Mouse (Mus musculus): ENCODE measurements around the gene Cit.

Gene Cit

DNA sequence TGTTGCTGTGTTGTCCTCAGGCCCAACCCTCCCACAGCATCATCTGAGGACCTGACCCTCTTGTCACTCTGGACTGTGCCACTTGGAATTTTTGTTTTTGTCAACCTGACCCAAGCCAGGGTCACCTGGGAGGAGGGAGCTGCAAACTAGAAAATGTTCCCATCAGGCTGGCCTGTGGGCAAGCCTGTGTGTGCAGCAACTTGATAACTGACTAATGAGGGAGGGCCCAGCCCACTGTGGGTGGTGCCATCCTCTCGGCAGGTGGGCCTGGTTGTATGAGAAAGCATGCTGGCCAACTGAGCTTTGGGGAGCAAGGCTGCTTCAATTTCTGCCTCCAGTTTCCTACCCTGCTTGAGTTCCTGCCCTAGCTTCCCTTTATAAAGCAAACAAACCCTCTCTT, 113.3 kb downstream of the Cit start:
- no peak for DNase-seq (ENCODE audit: low read depth, low spot score)

DNA sequence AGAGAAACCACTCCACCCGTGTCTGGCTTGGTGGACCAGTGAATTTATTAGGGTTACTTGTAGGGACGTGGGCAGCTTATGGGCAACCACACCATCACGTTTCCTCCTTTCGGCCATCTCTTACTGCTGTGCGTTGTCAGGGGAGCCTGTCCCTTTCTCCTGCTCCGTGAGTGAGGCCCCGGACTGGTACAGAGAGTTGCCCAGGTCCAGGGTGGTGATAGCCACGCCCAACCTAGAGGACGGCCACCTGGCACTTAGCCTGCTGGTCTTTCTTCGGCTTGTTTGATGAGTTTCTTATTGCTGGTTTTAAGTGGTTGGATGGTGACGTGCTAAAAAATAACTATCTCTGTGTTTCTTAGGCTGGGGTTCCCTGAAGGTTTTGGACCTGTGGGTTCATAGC, 113.7 kb downstream of the Cit start:
- DNase-seq (ENCODE audit: low read depth, low spot score) = no peak

DNA sequence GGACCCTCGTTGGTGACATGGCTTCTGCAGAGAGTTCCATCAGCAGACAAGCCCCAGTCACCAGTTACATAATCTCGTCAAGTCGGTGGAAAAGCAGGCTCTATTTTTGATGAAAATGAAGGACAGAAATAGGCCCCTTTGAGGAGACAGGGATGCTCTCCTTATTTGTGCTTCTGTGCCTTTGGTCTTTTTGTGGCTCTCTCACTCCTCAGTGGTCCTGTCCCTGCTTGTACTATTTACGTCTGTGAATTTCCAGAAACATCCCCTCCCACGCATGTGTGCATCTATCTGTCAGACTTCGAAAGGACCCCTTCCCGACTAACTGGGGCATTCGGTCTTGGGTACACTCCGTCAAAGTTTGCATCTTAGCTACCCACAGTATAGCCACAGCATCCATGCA, 116.7 kb downstream of the Cit start:
- DNase-seq (ENCODE audit: low read depth, low spot score) = no peak

DNA sequence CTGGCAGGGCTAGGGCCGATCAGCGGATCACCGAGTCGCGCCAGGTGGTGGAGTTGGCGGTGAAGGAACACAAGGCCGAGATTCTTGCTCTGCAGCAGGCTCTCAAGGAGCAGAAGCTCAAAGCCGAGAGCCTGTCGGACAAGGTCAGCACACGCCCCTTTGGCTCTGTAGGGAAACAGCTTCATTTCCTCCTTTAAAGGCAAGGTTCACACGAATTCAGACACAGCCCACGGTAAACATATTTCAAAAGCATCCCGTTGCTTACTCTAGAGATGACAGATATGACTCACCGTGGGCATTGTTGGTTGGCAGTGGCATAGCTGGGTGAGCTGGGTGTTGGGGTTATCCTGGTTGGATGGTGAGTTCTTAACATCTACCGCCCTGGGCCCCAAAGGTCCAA, 126.2 kb downstream of the Cit start:
- DNase-seq (ENCODE audit: low read depth, low spot score) = no peak

DNA sequence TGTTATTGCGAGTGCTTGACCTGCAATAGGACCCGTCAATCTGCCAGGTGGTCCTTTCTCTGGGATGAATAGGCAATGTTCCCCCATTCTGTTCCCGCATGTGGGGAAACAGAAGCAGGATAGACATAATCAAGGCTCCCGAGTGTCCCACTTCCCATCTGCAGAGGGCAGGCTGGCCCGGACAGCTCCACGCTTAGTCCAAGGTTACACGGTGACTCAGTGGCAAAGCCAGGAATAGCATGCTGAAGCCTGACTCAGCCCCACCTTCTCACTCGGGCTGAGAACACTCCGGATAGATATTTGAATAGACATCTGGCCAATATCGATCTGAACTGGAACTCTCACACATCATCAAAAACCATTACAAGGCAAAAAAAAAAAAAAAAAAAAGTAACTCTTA, 130.6 kb downstream of the Cit start:
- no peak for DNase-seq (ENCODE audit: low read depth, low spot score)

DNA sequence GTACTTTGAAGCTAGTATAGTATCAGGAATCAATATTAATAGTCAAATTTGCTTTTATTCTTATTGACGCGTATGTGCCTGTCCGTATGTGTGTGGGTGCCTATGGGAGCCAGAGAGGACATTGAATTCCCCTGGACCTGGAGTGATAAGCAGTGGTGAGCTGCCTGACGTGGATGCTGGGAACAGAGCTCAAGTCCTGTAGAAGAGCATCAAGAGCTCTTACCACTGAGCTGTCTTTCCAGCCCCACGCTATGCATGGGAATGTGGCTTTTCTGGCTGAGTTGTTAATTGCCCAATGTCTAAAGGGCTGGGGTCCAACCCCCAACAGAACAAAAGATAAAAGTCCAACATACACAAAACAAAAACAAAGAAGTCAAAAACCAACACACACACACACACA, 131.4 kb downstream of the Cit start:
- no peak for DNase-seq (ENCODE audit: low read depth, low spot score)

DNA sequence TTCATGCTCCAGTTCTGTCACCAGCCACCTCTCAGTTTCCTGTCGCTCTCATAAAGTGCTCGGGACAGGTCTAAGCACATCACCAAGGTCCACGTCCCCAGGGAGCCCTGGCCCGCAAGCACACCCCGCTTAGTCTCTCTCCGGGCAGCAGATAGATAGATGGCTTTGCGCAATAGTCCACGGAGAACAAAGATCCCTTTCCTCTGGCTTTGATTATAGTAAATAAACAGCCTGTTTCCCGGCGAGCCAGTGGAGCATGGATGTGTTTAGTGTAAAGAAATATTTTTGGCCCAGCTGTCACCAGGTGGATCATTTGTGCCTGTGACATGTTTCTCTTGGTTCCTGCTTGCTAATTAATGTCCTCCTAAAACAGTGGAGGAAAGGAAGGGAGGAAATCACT, 132.2 kb downstream of the Cit start:
- no peak for DNase-seq (ENCODE audit: low read depth, low spot score)

DNA sequence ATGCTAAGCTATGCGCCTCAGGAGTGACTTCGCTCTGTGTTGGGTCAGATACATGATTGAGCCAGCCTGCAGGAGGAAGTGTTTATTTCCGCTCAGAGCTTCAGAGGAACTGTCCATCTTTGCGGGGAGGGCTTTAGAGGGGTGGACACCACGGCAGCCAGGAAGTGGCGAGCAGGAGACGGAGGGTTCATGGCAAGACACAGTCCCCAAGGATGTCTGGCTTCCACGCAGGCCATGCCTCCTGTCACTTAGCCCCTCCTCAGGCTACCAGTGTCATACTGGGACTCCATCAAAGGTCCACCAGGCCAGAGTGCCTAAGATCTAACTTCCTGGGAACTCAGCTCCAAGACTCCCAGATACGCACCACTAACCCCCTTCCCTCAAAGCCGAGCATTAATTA, 132.7 kb downstream of the Cit start:
- DNase-seq (ENCODE audit: low read depth, low spot score) = no peak

DNA sequence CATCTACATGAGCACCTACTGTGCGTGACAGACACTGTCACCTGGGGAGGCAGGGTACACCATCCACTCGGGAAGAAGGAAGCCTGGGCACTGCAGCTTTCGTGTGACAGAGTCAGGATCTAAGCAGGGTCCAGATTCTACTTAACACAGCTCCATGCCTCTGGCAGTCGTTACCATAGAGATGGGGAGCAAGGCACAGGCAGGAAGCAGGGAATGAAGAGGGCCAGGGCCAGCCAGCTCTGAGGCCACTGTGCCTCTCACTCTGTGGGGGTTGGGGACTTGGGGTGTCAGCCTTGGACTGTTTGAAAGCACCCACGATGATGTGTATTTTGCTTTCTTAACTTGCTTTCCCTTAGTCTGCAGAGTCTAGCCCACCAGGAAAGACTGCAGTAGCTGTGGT, 133.2 kb downstream of the Cit start:
- no peak for DNase-seq (ENCODE audit: low read depth, low spot score)

DNA sequence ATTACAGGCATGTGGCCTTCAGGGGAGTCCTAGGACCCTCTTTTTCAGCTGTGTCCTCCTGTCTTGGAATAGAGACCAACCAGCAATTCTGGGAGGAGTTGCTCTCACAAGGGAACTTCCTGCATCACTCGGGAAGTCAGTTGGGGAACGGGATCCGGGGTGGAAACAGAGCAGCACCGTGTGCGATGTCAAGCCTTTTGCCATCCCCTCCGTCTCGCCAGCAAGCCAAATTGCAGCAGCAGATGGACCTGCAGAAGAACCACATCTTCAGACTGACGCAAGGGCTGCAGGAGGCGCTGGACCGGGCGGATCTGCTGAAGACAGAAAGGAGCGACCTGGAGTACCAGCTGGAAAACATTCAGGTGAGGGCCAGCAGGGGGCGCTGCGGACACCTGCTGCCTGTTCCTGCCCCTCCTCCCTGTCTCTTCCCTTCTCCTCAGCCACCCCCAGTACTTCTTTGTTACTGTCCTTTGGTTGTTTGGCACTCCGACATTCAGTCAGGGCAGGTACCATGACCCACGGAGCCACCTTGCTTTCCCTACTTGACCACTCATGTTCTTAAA, 134.1 kb downstream of the Cit start:
- peak; percentile 82 for DNase-seq (ENCODE audit: low read depth, low spot score)

DNA sequence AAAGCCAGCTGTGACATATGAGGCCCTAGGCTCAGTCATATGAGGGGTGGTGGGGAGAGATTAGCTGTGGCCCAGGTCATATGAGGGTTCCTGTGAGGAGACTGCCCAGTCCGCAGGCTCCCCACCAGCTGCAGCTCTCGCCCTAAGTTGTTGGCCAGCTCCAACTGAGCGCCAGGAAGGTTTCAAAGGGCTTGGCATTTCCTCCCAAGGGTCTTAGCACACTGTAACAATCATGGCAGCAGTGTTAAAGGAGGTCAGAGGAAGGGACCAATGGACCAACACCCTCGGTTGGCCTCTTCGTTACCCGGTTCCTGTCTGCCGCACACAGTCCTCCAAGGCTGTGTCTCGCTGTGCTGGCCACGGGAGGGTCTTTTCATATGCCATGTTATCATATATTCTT, 135.5 kb downstream of the Cit start:
- DNase-seq (ENCODE audit: low read depth, low spot score) = no peak

DNA sequence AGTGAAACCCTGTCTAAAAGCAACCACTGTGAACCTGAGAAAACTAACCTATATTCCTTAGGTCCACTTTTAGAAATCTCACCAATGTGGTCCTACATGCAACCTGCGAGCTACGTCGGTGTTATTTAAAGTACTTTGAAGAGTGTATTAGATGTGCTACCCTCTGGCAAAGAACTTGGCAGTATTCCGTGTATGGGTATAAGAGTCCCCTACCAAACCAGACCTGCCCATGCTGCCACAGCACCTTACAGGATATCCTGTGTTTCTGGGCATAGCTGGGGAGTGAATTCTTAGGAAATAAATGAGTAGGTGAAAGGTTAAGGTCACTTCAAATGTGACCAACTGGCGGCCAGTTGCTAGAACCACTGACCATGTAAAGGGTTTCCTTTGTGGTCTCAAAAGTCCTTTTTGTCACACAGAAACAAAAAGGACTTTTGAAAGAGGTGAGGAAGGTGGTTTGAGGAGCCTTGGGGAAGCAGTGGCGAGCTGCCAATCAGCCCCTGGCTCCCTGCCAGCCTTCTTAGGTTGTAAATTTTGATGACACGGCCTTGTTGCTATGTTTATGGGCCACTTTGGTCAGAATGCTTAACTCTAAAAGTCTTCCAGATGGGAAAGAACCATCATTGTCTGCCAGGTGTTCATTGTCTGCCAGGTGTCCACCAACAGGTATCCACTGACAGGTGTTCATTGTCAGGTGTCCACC, 137.7 kb downstream of the Cit start:
- DNase-seq (ENCODE audit: low read depth, low spot score) = no peak

DNA sequence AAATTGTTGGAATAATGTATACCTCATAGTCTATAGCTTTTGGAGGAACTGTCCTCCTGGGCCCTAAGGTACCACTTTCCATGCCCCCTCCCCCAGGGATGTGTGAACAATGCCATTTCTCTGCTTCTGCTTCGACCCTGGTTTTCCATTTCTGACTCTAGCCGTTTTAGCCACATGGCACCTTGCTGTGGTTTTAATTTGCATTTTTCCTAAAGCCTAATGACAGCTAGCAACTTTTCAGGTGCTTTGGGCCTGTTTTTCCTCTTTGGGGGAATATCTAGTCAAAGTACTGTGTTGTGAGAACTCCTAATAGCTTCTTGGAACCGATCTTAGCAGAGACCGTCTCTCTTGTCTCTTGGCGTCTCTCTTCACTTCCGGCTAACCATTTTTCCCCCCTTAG, 139.3 kb downstream of the Cit start:
- DNase-seq (ENCODE audit: low read depth, low spot score) = no peak

DNA sequence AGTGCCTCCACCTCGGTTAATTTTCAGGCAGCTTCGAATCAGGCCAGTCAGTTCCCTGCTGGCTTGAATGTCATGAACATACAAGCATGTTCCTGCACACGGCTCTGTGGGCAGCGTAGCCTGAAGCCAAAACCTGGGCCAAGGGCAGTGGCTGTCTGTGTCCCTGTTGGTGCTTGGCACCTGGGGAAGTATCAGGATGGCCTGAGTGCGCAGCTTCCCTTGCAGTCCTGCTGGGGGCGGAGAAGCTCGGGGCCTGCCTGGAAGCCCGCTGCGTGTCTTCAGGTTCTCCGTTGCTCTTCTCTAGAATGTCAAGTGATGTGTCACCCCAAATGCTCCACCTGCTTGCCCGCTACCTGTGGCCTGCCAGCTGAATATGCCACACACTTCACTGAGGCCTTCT, 140.0 kb downstream of the Cit start:
- DNase-seq (ENCODE audit: low read depth, low spot score) = no peak

DNA sequence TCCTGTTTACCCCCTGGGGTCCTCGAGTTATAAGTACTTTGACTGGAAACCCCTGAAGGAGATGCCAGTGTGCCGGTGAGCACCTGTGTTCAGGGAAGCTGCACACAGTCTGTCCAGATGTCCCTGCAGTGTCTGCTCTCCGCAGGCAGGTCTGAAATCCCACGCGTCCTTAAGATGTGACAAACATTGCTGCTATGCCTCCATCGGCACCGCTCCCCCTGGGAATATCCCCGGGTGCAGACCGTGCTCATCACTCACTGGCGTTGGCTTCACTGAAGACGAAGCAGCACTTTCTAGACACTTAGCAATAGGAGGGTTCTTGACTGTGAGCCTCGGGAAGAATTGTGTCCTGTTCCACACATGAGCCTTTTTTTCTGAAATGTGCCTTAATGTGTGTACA, 142.2 kb downstream of the Cit start:
- DNase-seq (ENCODE audit: low read depth, low spot score) = no peak

DNA sequence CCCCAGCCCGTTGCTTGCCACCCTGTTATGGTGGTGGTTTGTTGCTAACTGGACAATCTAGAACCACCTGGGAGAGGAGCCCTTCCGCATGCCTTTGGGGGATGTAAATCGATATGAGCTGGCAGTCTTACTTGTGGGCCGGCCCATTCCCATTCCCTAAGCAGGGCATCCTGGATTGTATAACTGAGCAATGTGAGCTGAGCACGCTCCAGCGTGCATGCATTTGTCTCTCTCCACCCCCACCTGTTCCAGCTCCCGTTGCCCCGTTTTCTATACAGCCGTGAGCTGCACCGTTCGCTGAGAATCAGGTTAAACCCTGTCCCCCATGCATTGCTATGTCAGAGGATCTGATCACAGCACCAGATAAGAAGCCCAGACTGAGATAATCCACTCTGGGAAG, 146.6 kb downstream of the Cit start:
- no peak for DNase-seq (ENCODE audit: low read depth, low spot score)

DNA sequence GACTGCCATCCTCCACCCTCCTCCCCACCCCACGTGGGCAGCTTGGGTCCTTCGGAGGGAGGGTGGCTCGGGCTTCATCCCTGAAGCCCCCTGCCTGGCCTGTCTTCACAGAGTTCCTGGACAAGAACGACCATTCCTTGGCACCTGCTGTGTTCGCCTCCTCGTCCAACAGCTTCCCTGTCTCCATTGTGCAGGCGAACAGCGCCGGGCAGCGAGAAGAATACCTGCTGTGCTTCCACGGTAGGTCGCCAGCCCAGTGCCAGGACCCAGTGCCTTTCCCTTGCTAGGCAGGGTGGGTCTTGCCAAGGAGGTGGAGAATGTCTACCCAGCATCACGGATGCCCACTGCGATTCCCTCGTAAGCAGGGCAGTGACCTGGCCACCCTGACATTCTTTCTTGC, 149.0 kb downstream of the Cit start:
- DNase-seq (ENCODE audit: low read depth, low spot score) = no peak

DNA sequence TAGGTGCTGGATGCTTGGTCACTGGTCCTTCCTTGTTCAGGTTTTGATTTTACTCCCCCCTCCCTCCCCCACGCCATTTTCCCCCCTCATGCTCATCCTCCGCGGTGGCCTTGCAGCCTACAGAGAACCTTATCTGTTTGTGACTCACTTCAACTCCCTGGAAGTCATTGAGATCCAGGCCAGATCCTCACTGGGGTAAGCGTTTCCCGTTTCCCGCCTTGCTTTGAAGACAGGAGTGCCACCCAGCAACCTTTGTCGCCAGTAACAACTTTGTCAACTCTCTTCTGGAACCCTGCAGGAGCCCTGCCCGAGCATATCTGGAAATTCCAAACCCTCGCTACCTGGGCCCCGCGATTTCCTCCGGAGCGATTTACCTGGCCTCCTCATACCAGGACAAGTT, 152.3 kb downstream of the Cit start:
- no peak for DNase-seq (ENCODE audit: low read depth, low spot score)

DNA sequence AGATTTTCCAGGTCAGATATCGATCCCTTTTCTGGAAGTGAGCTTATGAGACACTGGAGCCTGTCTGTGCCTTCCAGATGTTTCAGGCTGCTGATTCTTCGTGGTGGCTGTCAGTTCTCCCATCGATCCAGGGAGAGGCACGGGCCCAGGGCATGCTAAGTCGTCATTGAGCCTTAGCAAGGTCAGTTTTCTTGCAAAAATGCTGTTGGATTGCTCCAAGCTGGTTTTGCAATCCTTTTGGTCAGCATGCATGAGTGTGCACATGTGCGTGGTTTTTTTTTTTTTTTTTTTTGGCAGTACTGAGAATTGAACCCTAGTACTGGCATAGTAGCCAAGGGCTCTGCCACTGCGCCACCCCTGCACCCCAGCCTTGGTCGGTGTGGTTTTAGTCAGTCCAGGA, 158.1 kb downstream of the Cit start:
- no peak for DNase-seq (ENCODE audit: low read depth, low spot score)

DNA sequence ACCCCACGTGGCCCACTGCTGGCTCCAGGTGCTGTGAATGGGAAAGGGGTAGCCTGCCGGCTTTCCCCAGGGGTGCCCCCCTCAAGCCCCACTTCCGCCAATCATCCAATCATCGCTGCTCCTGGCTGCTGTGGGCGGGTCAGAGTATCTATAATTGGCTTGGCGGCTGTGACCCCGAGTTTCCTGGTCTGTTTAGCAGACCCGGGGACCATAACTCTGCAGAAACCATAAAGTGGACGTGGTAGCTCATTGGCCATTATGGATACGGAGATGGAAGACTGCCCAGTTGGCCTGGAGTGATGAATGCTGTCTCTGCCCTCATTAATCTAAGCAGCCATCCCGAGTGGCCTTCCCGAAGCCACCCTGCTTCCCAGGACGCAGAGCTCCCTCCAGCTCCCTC, 158.7 kb downstream of the Cit start:
- no peak for DNase-seq (ENCODE audit: low read depth, low spot score)

DNA sequence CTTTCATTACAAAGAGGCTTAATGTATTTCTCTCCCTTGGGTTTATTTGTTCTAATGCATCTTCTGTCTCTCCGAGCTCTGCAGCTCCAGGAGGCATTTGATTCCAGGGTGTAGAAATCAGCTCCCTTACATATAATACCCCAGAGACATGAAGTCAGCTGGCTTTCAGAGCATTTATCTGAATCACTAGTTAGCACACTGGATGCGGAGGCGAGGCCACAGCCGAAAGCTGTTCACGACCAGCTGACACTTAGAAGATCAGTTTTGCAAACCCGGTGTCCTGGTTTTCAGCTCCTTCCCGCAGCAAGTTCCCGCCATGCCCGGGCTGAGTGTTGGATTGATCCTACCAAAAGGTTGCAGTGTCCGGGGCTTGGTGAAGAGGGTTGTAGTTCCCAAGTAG, 159.2 kb downstream of the Cit start:
- no peak for DNase-seq (ENCODE audit: low read depth, low spot score)

DNA sequence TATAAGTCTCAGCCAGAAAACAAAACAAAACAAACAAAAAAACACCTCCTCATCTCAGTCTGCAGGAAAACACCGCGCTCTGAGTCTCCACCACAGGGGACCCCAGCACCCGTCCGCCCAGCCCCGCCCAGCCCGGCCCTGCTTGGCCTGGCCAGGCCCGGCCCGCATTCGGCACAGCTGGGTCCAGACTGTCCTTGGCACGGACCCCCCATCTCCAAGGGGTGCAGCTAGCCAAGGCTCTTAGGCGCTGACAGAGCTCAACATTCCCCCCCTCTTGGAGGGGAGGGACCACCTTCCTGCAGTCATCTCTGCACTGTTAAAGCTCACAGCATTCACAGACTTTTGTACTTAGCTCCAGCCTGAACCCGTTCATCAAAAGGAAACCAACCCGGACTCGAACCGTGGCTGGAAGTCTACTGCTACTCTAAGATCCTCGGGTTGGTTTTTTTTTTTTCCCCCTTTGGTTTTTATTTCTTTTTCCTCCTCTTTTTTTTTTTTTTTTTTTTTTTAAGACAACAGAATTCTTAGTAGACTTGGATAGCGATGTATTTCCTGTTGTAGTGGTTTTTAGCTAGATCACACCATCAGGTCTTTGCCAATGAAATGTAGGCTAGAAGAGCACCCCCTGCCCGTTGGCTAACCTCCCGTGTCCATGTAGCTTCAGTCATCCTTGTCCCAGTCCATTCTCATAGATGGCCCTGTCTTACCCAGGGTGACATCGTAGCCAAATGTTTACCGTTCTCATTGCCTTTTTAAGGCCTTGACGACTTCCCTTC, 161.4 kb downstream of the Cit start:
- DNase-seq (ENCODE audit: low read depth, low spot score) = peak; percentile 71

DNA sequence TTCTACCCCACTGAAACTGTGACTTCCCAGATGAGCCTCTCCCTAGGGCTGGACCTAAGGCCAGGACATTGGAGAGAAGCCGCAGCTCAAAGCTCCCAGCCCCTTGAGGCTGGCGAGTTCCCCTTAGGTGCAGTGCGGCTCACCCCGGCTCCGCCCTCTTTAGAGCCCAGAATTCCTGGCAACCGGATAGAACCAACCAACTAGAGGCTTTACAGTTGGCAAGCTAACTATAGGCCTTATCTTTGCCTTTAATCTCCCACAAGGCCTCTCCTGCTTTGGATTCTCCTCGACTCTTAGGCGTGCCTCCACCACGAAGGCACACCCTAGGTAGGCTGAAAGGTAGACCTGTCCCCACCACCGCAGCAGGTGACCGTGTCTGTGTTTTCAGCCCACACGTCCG, 162.6 kb downstream of the Cit start:
- DNase-seq (ENCODE audit: low read depth, low spot score) = peak; percentile 74
